Mouse (Mus musculus): Measurements from ENCODE around the gene Ccdc160.
A peak's percentile ranks its signal among the peaks of the same experiment; 100 is the strongest.

Gene Ccdc160

GRCm38 (mm10) chrX:52790980-52791593 lies at the start of gene Ccdc160:
TSS of gene Ccdc160 (plus strand) at chrX:52791200.
- DNase-seq (ENCODE audit: low spot score): peak; percentile 87

- peak; percentile 65 for DNase-seq (ENCODE audit: low spot score)
Observed at GRCm38 (mm10) chrX:52743781-52744180, 47.2 kb upstream of the Ccdc160 start.

- DNase-seq (ENCODE audit: low spot score): peak; percentile 63
Observed at GRCm38 (mm10) chrX:52744201-52745051, 46.6 kb upstream of the Ccdc160 start.

- peak; percentile 39 for DNase-seq (ENCODE audit: low spot score)
Observed at GRCm38 (mm10) chrX:52745462-52745861, 45.5 kb upstream of the Ccdc160 start.

GRCm38 (mm10) chrX:52745917-52746316 lies 45.1 kb upstream of the Ccdc160 start:
- peak; percentile 42 for DNase-seq (ENCODE audit: low spot score)

- DNase-seq (ENCODE audit: low spot score): peak; percentile 84
Observed at GRCm38 (mm10) chrX:52746849-52747248, 44.2 kb upstream of the Ccdc160 start.

GRCm38 (mm10) chrX:52753491-52754085 lies 37.4 kb upstream of the Ccdc160 start:
- DNase-seq (ENCODE audit: low spot score): peak; percentile 29

- no peak for DNase-seq (ENCODE audit: low spot score)
Observed at GRCm38 (mm10) chrX:52757164-52757563, 33.8 kb upstream of the Ccdc160 start.

GRCm38 (mm10) chrX:52759232-52759631 lies 31.8 kb upstream of the Ccdc160 start:
- no peak for DNase-seq (ENCODE audit: low spot score)

GRCm38 (mm10) chrX:52760191-52760945 lies 30.6 kb upstream of the Ccdc160 start:
- DNase-seq (ENCODE audit: low spot score): no peak

- no peak for DNase-seq (ENCODE audit: low spot score)
Observed at GRCm38 (mm10) chrX:52762221-52762620, 28.8 kb upstream of the Ccdc160 start.

- peak; percentile 69 for DNase-seq (ENCODE audit: low spot score)
Observed at GRCm38 (mm10) chrX:52775973-52776372, 15.0 kb upstream of the Ccdc160 start.

- no peak for DNase-seq (ENCODE audit: low spot score)
Observed at GRCm38 (mm10) chrX:52777671-52778070, 13.3 kb upstream of the Ccdc160 start.

GRCm38 (mm10) chrX:52783898-52784297 lies 7.1 kb upstream of the Ccdc160 start:
- no peak for DNase-seq (ENCODE audit: low spot score)

GRCm38 (mm10) chrX:52791944-52792719 lies 1.1 kb downstream of the Ccdc160 start:
- DNase-seq (ENCODE audit: low spot score): peak; percentile 39

- DNase-seq (ENCODE audit: low spot score): no peak
Observed at GRCm38 (mm10) chrX:52792861-52793260, 1.9 kb downstream of the Ccdc160 start.

GRCm38 (mm10) chrX:52795816-52796215 lies 4.8 kb downstream of the Ccdc160 start:
- peak; percentile 72 for DNase-seq (ENCODE audit: low spot score)

GRCm38 (mm10) chrX:52797031-52797625 lies 6.1 kb downstream of the Ccdc160 start:
- no peak for DNase-seq (ENCODE audit: low spot score)

- DNase-seq (ENCODE audit: low spot score): no peak
Observed at GRCm38 (mm10) chrX:52798255-52798654, 7.3 kb downstream of the Ccdc160 start.

- no peak for DNase-seq (ENCODE audit: low spot score)
Observed at GRCm38 (mm10) chrX:52799566-52799965, 8.6 kb downstream of the Ccdc160 start.

- DNase-seq (ENCODE audit: low spot score): no peak
Observed at GRCm38 (mm10) chrX:52819338-52819737, 28.3 kb downstream of the Ccdc160 start.
